Mouse (Mus musculus) G1E (cell line): ENCODE measurements around the gene Tmtc1.

Experiments used
- CTCF ChIP-seq: IDR thresholded peaks from 2 replicates; pipeline ENCODE4 v1.5.1; 2012; ENCODE audit warnings: low read depth, low read length, inconsistent platforms, mixed read lengths
- GATA1 ChIP-seq: IDR thresholded peaks from 2 replicates; pipeline ENCODE4 v1.6.1; 2012; ENCODE audit warnings: borderline replicate concordance, low read length, inconsistent platforms, mixed read lengths
- TAL1 ChIP-seq: conservative IDR thresholded peaks from 2 replicates; pipeline ENCODE4 v1.6.1; 2012; ENCODE audit warnings: low read depth, low read length, inconsistent platforms, mixed read lengths

GRCm38 (mm10) chr6:148255395-148256053 lies 188.7 kb downstream of the Tmtc1 start:
- TF ChIP-seq CTCF = no peak
- no peak for TF ChIP-seq GATA1
- no peak for TF ChIP-seq TAL1
